Mouse (Mus musculus) forebrain, embryonic 16.5 days (tissue): ENCODE measurements around the gene Dpysl4. TPM values are rescaled to one million over a fixed set of nuclear protein-coding genes. Genes with fewer than 3 reads are reported as not detected.

ENCODE experiments used
- ATAC-seq: fragments of 200-750 bp; cut with Nextera tagmentation; 2 replicates; pipeline ENCODE4 v1.8.0; 2017; ENCODE audit warnings: mild to moderate bottlenecking, moderate library complexity
- H3K27ac ChIP-seq: fragments of 300-500 bp; sonication (generic); 2 replicates; pipeline ENCODE4 v1.5.1; 2014; ENCODE audit warnings: low read length, control low read depth
- H3K27me3 ChIP-seq: fragments of 300-500 bp; sonication (generic); replicated peaks from 2 replicates; pipeline ENCODE4 v1.6.1; 2014; ENCODE audit warnings: low read length; ENCODE audit not compliant: control insufficient read depth, insufficient read depth
- H3K36me3 ChIP-seq: fragments of 300-500 bp; sonication (generic); 2 replicates; pipeline ENCODE4 v1.6.1; 2014; ENCODE audit not compliant: control insufficient read depth, insufficient read depth
- H3K4me1 ChIP-seq: fragments of 300-500 bp; sonication (generic); replicated peaks from 2 replicates; pipeline ENCODE4 v1.6.1; 2014; ENCODE audit warnings: low read length; ENCODE audit not compliant: control insufficient read depth, insufficient read depth
- H3K4me2 ChIP-seq: fragments of 300-500 bp; sonication (generic); 2 replicates; pipeline ENCODE4 v1.6.1; 2014; ENCODE audit warnings: mild to moderate bottlenecking, low read length, control low read depth
- H3K4me3 ChIP-seq: fragments of 300-500 bp; sonication (generic); replicated peaks from 2 replicates; pipeline ENCODE4 v1.5.1; 2014; ENCODE audit warnings: mild to moderate bottlenecking, low read length, control low read depth
- H3K9ac ChIP-seq: fragments of 300-500 bp; sonication (generic); replicated peaks from 2 replicates; pipeline ENCODE4 v1.6.1; 2014; ENCODE audit warnings: low read depth, low read length, control low read depth
- H3K9me3 ChIP-seq: fragments of 300-500 bp; sonication (generic); 2 replicates; pipeline ENCODE4 v1.6.1; 2016; ENCODE audit warnings: low read length; ENCODE audit not compliant: control insufficient read depth
- WGBS: fragments of 180-500 bp; shearing (Covaris S2); extraction: QIAGEN DNeasy Blood & Tissue Kit; methylation state at CpG from one replicate; pipeline ENCODE4 v1.1.7; 2014; 5-methylcytosine and 5-hydroxymethylcytosine counted together
- polyA plus RNA-seq: library from polyadenylated mRNA; unstranded; fragments of >200 nt; fragmentation: Nextera tagmentation; extraction: Ambion mirVana; gene quantifications from 2 replicates; pipeline ENCODE4 v1.2.1, GENCODE M21; 2015

Gene Dpysl4
- polyA plus RNA-seq, 1 experiment from 2014 or later, result 122 TPM

GRCm38 (mm10) chr7:139105076-139105475, 19.3 kb downstream of the Dpysl4 start:
- Histone ChIP-seq H3K9me3 (no peaks in the 10 kb centered on the region), H3K27ac (no peak overlapping the region), H3K36me3 (no peaks in the 10 kb centered on the region), H3K4me2 (no peak overlapping the region), H3K9ac (no peak overlapping the region), H3K4me3 (no peak overlapping the region), H3K27me3 (no peaks in the 10 kb centered on the region), H3K4me1 (no peaks in the 10 kb centered on the region; the same call in 1 of the 2 replicates)
- no peak for ATAC-seq
- WGBS, result 84% methylated on average over 5 of the region's 5 CpGs

DNA sequence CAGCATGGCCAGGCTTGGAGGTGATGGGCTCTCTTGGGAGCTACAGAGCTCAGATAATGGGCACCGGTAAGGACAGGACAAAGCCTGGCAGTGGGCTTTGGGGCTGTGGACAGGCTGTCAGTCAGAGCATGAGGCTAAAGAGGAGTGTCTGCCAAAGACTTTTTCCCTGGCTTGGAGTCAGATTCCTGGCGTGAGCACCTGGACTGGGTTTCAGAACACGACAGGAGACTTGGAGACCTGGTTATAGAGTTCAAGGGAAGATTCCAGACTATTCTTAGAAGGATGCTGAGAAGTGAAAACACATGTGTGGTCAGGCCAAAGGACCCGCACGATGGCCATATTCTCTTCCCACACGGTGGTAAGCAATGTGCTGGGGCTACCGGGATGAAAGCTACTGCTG, 19.9 kb downstream of the Dpysl4 start:
- Histone ChIP-seq H3K9me3 (no peaks in the 10 kb centered on the region), H3K9ac (no peak overlapping the region), H3K4me3 (no peak overlapping the region), H3K4me2 (no peak overlapping the region), H3K4me1 (no peaks in the 10 kb centered on the region; the same call in 1 of the 2 replicates), H3K27me3 (no peaks in the 10 kb centered on the region), H3K27ac (no peak overlapping the region), H3K36me3 (no peaks in the 10 kb centered on the region)
- ATAC-seq, result no peak
- 75% methylated on average over 7 of the region's 7 CpGs for WGBS

DNA sequence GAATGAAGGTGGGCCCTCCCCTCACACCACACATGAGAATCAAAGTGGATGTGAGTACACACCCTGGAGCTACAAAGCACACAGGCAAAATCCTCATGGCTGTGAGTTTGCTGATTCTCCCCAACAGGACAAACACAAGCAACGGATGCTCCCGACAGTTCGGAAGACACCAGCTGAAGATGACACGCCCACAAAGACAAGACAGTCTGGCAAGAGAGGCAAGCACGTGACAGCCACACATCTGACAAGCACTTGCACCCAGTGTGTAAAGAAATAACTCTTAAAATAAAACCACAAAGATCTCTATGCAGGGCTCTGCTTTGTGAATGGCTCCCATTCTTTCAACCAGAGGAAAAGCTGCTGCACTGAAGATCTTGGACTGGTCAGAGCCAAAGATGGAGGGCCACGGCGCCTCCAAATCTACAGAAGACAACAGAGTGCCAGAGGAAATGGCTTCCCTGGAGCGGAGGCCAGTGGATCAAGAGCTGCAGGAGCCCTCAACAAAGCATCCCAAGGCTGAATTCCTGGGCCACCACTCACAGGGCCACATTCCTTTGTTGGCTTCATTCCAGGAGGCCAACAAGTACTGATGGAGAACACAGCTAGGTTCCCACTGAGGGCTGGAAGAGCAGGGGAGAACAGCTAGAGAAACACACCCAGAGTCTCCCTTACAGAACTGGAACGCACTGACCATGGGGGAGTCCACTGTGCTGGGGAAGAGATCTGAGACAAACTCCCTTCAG, 22.3 kb downstream of the Dpysl4 start:
- no peak overlapping the region for H3K27ac ChIP-seq
- H3K9ac ChIP-seq, result no peak overlapping the region
- H3K27me3 ChIP-seq, result no peaks in the 10 kb centered on the region
- no peaks in the 10 kb centered on the region for H3K36me3 ChIP-seq
- WGBS, result 83% methylated on average over 9 of the region's 9 CpGs
- no peaks in the 10 kb centered on the region for H3K9me3 ChIP-seq
- no peaks in the 10 kb centered on the region; the same call in 1 of the 2 replicates for H3K4me1 ChIP-seq
- no peak overlapping the region for H3K4me2 ChIP-seq
- ATAC-seq, result no peak
- H3K4me3 ChIP-seq, result no peak overlapping the region

DNA sequence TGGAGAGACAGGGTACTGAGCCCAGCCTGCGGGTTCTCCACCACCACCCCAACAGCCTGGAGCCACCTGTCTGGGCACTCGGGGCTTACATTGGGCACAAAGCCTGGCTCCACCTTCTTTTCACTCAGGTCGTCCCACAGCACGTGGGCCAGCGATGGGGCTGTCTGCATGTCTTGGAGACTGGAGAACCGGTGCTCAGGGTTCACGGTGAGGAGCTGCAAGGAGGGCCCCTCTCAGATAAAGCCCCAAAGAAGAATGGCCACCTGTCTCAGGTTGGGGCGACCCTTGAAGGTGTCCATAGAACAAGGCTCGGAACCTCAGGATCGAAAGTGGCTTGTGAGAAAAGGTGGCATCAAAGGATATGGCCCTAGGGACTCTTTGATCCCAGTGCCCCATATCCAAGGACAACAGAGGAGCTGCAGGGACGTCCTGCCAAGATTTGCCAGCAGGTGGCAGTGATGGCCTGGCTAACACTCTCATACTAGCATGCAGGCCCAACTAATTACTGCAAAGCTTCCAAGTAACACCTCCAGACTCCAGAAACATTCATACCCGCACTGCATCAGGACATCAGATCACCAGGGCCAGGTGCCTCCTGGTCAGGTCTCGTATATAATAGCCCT, 33.5 kb downstream of the Dpysl4 start:
- H3K27ac ChIP-seq, result no peak overlapping the region
- no peak overlapping the region for H3K9ac ChIP-seq
- H3K36me3 ChIP-seq, result no peaks in the 10 kb centered on the region
- H3K4me3 ChIP-seq, result no peak overlapping the region
- WGBS, result 43% methylated on average over 13 of the region's 13 CpGs
- H3K9me3 ChIP-seq, result no peaks in the 10 kb centered on the region
- no peak overlapping the region for H3K4me2 ChIP-seq
- ATAC-seq, result peak; percentile 82
- no peaks in the 10 kb centered on the region for H3K27me3 ChIP-seq
- no peaks in the 10 kb centered on the region for H3K4me1 ChIP-seq

GRCm38 (mm10) chr7:139119775-139120153, 34.0 kb downstream of the Dpysl4 start:
- 0 out of 2 replicates have a peak, but pooled peaks have one; percentile 4 for ATAC-seq
- Histone ChIP-seq H3K27ac (no peak overlapping the region), H3K9ac (no peak overlapping the region), H3K36me3 (no peaks in the 10 kb centered on the region), H3K4me2 (no peak overlapping the region), H3K27me3 (no peaks in the 10 kb centered on the region), H3K4me3 (no peak overlapping the region), H3K9me3 (no peaks in the 10 kb centered on the region), H3K4me1 (no peaks in the 10 kb centered on the region)
- 50% methylated on average over 2 of the region's 2 CpGs for WGBS

GRCm38 (mm10) chr7:139125881-139126280, 40.1 kb downstream of the Dpysl4 start:
- Histone ChIP-seq H3K9me3 (no peaks in the 10 kb centered on the region), H3K4me2 (no peak overlapping the region), H3K36me3 (no peaks in the 10 kb centered on the region), H3K9ac (no peak overlapping the region), H3K4me3 (no peak overlapping the region), H3K27me3 (no peaks in the 10 kb centered on the region), H3K4me1 (peaks cover 8% of the 10 kb centered on the region; the same call in 1 of the 2 replicates), H3K27ac (no peak overlapping the region)
- WGBS, result 90% methylated on average over 4 of the region's 4 CpGs
- no peak for ATAC-seq

GRCm38 (mm10) chr7:139126549-139126948, 40.7 kb downstream of the Dpysl4 start:
- H3K27me3 ChIP-seq, result no peaks in the 10 kb centered on the region
- WGBS, result 63% methylated on average over 7 of the region's 7 CpGs
- H3K4me3 ChIP-seq, result no peak overlapping the region
- H3K9me3 ChIP-seq, result no peaks in the 10 kb centered on the region
- no peaks in the 10 kb centered on the region for H3K36me3 ChIP-seq
- ATAC-seq, result 0 out of 2 replicates have a peak, but pooled peaks have one; percentile 15
- H3K27ac ChIP-seq, result no peak overlapping the region
- peaks cover 8% of the 10 kb centered on the region; the same call in 1 of the 2 replicates for H3K4me1 ChIP-seq
- no peak overlapping the region for H3K9ac ChIP-seq
- H3K4me2 ChIP-seq, result no peak overlapping the region

GRCm38 (mm10) chr7:139128994-139129393, 43.2 kb downstream of the Dpysl4 start:
- H3K27ac ChIP-seq, result no peak overlapping the region
- H3K4me3 ChIP-seq, result no peak overlapping the region
- H3K27me3 ChIP-seq, result no peaks in the 10 kb centered on the region
- H3K4me2 ChIP-seq, result no peak overlapping the region
- ATAC-seq, result no peak
- peaks cover 11% of the 10 kb centered on the region; the same call in 1 of the 2 replicates for H3K4me1 ChIP-seq
- no peaks in the 10 kb centered on the region for H3K9me3 ChIP-seq
- H3K36me3 ChIP-seq, result no peaks in the 10 kb centered on the region
- no peak overlapping the region for H3K9ac ChIP-seq
- 89% methylated on average over 4 of the region's 4 CpGs for WGBS

DNA sequence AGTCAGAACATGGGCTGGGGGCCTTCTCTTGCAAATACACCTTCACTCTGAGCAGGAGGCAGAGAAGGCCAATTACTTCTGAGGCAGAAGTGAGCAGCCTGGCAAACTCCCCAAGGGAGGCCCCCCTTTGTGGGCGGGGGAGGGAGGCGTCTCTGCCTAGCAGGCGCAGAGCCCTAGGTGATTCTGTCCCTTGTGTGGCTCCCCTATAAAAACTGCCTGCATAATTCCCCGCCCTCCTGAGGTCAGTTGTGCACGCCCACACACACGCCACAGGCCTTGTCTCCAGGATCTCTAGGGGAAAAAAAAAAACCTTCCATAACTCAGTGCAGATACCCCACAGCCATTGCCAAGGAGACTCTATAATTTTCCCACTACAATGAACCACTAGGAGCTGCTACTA, 44.6 kb downstream of the Dpysl4 start:
- Histone ChIP-seq H3K36me3 (no peaks in the 10 kb centered on the region), H3K4me3 (no peak overlapping the region), H3K27ac (no peak overlapping the region), H3K9ac (no peak overlapping the region), H3K4me1 (peaks cover 11% of the 10 kb centered on the region; the same call in 1 of the 2 replicates), H3K9me3 (no peaks in the 10 kb centered on the region), H3K4me2 (no peak overlapping the region), H3K27me3 (no peaks in the 10 kb centered on the region)
- 15% methylated on average over 6 of the region's 6 CpGs for WGBS
- no peak for ATAC-seq
